Mouse (Mus musculus): ENCODE results near the gene Fndc5.

Fndc5 gene

DNA sequence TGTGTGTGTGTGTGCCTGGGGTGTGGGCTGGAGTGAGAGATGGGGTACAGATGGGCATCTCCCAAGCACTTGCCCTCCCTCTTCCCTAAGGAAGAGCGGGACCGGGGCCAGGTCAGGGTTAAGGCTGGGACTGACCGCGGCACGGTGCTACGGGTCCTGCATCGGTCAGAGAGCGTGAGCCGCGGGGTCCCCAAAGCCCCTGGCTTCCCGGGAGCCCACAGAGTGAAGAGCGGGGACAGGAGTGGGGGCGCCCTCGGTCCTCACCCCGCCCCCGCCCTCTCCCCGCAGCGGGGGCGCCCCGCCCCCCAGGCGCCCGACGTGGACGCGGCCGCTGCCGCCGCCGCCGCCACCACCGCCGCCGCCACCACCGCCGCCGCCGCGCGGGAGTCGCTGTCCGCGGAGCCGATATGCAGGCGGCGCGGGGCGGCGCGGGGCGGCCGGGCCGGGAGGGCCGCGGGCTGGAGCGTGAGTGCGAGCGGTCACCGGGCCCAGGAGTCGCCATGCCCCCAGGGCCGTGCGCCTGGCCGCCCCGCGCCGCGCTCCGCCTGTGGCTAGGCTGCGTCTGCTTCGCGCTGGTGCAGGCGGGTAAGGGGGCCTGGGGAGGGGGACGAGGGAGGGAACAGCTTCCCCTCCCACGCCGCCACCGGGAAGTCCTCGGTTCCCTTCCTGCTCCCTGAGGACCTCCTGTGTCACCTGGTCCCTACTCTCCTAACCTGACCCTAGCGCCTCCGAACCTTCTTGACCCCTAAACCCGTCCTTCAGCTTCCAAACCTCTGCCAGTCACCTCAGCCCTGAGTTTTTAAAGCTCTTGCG lies at the start of gene Fndc5:
TSS of gene Fndc5 (plus strand) at position 421 of the 813 bp plus-strand sequence.
- in situ Hi-C loops (cut with MboI; ENCODE audit: low sequenced_read_pairs), result no loop called here

DNA sequence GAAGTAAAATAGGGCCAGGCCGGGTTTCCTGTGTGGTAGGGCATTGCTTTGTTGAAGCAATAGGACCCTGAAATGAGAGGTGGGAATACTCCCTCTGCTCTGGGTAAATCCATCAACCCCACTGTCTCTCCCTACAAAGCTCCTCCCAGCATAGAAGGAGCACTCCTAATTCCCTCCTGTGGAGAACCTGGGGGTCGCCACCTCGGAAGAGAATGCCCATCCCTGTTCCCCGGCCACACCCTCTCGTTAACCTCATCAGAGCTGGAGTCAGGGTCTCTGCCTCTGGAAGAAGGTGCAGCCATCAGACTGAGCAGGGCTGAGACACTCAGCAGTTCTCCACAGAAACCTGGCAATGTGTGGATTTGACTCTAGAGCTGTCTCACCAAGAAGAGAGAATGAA lies 48.9 kb upstream of the Fndc5 start:
- in situ Hi-C loops (cut with MboI; ENCODE audit: low sequenced_read_pairs), result no loop called here

DNA sequence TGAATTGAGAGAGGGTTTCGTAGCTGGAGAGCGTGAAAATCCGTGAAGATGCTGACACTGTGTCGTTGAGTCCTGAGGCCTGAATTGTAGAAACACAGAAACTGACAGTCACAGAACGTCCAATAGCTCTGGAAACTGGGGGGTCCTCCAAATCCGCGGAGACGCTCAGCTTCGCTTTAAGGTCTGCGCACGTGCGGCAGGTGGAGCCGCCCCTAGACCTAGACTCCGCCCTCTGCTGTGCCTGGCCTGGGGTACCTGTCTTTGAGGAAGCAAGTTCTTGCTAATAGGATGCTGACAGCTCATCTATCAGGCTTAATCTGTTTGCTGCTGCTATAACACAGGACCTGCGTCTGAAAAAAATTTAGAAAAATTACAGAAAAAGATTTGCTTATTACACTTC lies 41.5 kb upstream of the Fndc5 start:
- in situ Hi-C loops (cut with MboI; ENCODE audit: low sequenced_read_pairs), result no loop called here

DNA sequence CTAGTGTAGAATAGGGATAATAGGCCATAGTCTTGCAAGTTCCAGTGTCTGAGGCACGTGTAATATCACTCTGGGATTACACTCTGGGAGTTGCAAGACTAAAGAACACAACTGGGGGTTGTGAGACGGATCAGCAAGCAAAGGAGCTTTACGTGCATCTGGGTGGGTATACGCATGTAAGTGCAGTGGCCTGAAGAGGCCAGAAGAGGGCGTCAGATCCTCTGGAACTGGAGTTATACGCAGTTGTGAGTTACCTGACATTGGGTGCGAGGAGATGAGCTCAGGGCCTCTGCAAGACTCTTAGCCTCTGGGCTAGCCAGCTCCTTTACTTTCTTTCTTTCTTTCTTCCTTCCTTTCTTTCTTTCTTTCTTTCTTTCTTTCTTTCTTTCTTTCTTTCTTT lies 39.8 kb upstream of the Fndc5 start:
- in situ Hi-C loops (cut with MboI; ENCODE audit: low sequenced_read_pairs), result no loop called here

DNA sequence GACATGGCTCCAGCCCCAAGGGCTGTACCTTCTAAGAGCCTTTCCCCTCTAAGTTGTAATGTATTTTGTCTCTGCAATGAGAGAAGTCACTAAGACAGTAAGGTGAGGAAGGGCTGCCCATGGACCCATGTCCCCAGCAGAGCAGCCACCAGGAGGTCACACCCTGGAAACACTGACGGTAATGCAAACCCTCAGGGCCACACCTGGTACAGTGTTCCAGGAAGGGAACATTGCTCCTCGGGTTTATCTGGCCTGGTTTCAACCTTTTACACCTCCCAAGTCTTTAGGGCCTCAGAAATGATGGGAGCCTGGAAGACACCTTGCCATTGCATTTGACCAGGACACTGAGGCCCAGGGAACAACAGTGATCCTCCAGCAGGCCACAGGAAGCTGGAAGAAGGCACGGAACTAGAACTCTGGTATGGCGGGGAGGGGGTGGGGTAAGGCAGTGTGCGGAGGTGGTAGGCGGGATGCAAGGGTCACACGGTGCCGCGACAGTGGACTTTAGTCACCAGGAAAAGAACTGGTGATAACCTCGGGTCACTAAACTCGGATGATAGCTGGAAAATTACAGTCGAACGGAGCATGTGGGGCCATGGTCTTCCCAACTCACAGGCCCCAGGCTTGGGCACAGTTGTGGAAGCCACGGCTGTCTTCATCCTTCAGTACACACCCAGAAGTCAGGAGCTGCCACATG lies 34.5 kb upstream of the Fndc5 start:
- in situ Hi-C loops (cut with MboI; ENCODE audit: low sequenced_read_pairs), result no loop called here

DNA sequence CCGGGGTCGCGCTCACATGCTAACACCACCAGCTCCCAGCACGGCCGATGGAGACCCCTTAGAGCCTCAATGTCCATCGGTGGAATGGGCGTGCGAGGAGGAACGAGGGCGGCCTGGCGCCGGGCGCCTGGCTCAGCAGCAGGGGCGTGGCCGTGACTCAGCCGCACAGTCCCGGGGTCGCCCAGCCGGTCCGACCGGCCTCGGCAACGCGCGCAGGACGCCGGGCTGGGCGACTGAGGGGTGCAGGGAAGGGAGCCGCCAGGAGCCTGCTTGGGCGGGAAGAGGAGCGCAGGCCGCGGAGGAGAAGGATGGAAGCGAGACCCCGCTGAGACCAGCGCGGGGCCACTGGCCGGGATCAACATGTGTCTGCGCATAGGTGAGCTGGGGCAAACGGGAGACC lies 31.4 kb upstream of the Fndc5 start, which contains the start of gene Tmem54:
TSS of gene Tmem54 (plus strand) at position 193 of the 400 bp plus-strand sequence.
- in situ Hi-C loops (cut with MboI; ENCODE audit: low sequenced_read_pairs), result no loop called here

DNA sequence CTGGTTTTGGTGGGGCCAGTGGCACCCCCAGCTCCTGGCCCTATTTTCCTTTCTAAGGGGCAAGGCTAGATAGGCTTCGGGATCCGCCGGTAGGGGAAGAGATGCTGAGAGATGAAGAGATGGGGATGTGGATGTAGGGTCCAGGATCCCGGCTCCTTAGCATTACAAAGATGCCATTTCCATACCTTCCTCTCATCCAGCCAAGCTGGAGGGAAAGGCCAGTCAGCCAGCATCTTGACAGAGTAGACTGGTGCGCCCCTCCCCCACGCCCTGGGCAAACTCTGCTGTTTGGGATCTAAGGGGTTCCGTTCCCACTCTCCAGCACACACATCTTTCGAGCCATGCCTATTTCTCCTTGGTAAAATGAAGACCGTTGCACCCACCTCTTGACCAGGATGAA lies 30.7 kb upstream of the Fndc5 start:
- in situ Hi-C loops (cut with MboI; ENCODE audit: low sequenced_read_pairs), result no loop called here

DNA sequence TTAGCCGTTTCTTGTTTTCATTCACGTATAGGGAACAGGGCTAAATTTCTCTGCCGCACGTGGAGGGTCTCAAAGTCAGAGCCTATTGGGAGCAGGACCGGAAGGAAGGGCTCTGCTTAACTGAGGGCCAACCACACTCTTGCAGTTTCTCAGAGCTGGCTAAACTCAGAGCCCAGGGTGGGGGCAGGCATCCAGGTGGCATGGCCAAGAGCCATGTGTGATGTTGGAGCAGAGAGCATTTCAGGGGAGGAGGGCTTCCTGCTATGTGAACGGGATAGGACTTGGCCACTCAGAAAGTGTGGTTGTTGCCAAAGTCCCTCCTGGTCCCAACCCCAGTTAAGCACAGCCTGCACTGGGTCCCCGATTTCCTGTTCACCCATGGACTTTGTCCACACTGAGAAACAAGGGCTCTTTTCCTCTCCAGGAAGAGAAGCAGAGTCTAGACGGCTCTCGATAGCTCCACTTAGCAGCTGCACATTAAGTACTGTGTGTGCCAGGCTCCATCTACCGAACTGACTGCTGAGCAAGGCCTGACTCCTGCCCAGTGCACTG lies 29.4 kb upstream of the Fndc5 start:
- in situ Hi-C loops (cut with MboI; ENCODE audit: low sequenced_read_pairs), result no loop called here

DNA sequence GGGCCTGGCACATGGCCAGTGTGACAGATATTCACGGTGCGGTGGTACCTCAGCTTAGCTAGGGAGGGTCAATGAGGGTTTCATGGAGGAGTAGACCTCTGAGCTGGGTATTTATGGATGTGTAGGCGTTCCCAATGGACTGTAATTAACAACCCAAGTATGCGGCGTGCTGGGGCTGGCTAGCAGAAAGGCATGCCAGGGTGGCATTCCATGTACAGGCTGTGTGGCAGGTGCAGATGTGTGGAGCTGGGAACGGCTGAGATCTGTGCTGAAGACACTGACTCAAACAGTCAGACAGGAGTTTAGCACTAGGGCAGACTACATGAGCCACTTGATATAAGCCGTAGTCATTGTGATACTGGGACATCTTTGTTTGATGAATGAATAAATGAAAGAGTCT lies 28.2 kb upstream of the Fndc5 start:
- in situ Hi-C loops (cut with MboI; ENCODE audit: low sequenced_read_pairs), result no loop called here

DNA sequence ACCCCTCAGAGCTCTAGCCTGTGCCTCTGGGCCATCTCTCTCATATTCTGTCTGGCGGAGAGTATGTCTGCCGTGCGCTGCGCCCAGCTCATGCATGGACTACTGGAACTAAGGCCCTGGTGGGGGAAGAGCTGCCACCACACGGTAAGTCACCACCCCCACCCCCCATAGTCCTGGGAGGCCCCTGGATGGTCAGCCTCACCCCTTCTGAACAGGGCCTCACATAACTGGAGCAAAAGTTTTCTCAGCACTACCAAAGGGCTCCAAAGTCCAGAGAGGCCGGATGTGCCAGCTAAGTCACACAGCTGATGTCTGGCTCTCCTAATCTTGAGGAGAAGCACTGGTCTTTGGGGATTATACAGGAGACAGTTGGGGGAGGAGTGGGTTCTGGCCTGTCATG lies 26.0 kb upstream of the Fndc5 start:
- in situ Hi-C loops (cut with MboI; ENCODE audit: low sequenced_read_pairs), result no loop called here

DNA sequence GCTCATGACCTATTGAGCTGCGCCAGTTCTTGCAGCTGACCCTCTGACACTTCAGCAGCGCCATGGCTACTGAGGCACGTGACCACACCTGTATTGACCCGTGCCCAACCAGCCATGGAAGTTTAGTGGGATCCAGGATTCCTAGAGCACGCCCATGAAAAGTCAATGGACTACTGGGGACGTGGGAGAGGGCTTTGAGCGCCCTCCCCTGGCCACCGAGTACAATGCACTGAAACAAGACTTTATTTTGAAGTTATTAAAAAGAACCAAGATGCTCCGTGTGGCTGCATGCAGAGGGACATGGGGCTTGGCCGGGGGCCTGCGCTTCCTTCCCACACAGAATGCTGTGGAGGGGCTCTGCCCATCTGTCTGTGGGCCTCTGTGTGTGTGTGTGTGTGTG lies 25.4 kb upstream of the Fndc5 start:
- in situ Hi-C loops (cut with MboI; ENCODE audit: low sequenced_read_pairs), result no loop called here

DNA sequence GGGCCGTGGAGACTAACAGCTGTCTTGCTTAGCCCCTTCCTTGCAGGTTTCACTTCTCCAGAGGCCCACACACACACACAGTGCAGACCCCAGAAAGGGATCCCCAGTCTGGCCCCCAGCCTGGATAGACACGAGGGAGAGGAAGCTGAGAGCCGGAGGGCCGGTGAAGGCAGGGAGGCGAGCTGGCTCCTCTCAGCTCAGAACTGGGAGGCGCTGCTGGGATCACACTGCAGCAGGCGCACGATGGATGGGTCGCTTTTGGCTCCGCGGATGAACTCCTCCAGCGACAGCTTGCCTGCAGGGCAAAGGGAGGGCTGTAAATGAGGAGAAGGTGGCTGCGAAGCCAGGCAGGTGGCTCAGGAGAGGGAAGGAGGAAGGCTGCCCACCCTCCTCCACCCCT lies 24.6 kb upstream of the Fndc5 start:
- in situ Hi-C loops (cut with MboI; ENCODE audit: low sequenced_read_pairs), result no loop called here

DNA sequence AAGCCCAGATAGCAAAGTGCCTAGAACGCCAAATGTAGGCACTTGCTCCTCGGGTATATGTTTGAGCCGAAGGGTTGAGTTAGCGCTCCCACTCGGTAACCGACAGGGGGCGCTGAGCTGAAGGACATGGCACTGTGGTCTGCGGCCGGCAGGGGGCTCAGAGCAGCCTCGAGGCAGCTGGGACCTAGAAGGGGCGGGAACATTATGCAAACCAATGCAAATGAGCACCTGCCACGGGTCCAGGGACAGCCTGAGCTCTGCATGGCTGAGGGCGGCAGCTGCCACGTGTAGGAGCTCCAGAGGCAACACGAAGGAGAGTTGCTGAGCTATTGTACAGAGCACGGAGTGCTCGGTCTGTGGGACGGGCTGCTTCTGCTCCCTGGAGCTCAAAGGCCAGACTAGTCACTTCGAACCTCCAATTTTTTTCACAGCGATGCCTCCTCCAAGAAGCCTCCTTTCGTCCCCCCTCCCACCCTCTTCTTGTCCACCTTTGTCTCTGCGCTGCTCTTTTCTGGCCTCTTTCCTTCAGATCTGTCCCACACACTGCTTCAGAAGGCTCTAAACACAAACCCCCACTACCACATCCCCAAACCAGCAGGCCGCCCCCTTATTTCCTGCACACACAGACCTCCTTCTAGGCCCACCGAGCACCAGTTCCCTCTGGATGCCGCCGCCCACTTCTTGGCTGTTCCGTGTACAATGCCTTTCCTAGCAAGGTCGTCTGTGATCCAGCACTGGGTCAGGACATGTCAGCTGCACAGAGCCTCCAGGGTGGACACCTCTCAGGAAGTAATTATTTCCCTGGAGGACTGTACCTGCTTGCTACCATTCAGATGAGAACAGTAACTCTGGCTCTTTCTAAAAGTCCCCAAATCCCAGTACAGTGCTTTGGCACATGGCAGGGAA lies 23.5 kb upstream of the Fndc5 start:
- in situ Hi-C loops (cut with MboI; ENCODE audit: low sequenced_read_pairs), result no loop called here

DNA sequence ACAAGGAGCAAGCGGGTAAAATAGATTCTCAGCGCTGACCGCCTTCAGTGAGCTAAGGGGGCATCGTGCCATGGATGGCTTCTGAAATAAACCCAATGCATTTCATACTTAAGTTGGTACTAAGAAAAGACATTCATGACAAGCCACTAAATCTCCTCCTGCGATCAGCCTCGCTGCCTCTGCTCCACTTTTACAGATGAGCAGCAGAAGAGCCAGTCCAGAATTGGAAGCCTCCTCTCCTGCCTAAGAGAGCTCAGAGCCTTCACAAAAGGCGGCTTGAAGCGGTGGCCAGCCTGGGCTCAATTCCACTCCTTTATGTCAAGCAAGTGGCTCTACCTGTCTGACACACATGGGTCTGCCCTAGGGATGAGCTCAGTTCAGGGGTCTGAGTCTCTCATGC lies 20.1 kb upstream of the Fndc5 start:
- in situ Hi-C loops (cut with MboI; ENCODE audit: low sequenced_read_pairs), result no loop called here

DNA sequence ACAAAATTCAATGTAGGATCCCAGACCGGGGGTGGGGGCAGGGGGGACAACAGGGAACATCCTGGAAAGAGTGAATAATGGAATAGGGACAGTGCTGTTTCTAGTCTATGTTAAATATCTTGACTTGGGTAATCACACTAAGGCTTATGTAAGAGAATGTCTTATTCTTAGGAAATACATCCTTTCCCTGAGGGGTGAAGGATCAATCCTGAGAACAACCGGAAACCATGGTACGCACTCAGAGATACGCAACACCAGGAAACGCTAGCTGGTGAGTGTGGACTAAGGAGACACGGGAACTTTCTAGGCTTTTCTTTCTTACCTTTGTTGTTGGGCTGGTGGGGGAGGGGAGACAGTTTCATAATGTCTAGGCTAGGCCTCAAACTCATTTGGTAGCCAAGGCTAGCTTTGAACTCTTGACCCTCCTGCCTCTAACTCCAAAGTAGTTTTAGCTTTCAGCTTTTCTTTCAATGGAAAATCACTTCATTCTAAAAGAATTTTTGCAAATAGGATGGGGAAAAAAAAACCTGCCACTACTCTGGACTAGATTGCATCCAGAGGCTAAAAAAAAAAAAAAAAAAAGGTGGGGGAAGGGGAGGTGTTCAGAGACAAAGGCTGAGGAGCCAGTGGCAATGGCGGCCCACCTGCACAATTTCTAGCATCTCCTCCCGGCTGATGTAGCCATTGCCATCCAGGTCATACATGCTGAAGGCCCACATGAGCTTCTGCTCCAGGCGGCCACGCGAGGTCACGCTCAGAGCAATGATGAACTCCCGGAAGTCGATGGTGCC lies 18.9 kb upstream of the Fndc5 start:
- in situ Hi-C loops (cut with MboI; ENCODE audit: low sequenced_read_pairs), result no loop called here

DNA sequence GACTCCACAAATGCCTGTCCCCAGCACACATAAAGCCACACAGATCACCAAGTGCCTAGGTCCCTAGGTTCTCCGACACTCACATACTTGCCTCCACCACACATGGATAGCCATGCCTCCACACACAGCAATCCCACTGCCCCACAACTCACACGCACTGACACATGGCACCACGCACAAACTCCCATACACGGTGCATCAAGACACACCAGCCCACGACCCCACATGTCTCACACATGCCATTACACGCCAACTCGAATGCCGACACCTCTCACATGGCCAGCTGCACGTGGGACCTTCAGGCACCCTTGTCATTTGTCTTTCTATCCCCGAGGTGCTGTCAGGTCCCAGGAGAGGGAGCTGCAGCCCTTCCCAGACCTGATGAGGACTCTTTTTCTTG lies 17.1 kb upstream of the Fndc5 start:
- in situ Hi-C loops (cut with MboI; ENCODE audit: low sequenced_read_pairs), result no loop called here

DNA sequence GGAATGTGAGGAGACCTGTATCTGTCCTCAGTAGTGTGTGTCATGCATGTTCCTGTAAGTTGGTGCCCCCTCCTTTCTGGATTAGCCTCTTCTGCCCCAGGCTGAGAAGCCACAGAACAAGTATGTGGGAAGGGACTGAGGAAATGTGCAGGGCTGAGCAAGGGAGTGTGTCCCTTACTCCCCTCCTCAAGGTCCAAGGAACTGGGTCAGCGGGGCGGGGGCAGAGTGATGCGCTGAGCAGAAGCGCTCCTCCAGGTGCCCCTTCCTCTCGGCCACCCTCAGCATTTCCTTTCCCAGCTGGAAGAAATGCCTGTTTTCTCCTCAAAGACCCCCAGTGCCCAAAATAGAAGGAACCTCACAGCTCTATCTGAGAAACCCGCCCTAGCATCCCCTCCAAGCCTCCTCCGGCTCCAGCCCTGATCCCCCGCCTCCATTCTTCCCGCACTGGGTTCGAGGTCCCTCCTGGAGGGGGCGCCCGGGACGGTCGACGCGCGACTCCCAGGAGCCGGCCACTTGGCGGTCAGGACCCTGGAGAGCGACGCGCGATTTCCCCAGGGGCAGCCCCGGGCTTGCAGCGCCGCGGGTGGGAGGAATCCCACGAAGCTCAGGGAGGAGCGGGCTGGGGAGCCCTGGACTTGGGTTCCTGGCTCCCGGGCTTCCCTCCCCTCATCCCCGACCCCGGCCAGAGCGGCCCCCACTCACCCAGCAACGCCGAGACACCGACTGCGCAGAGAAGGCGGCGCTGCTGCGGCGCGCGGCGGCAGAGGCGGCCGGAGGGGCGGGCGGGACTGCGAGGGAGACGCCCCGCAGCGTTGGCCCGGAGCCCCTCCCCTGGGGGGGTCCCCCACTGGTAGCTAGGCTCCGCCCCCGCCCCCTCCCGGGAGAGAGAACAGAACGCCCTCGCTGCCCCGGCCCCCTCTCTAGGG lies 16.0 kb upstream of the Fndc5 start:
- in situ Hi-C loops (cut with MboI; ENCODE audit: low sequenced_read_pairs), result no loop called here

DNA sequence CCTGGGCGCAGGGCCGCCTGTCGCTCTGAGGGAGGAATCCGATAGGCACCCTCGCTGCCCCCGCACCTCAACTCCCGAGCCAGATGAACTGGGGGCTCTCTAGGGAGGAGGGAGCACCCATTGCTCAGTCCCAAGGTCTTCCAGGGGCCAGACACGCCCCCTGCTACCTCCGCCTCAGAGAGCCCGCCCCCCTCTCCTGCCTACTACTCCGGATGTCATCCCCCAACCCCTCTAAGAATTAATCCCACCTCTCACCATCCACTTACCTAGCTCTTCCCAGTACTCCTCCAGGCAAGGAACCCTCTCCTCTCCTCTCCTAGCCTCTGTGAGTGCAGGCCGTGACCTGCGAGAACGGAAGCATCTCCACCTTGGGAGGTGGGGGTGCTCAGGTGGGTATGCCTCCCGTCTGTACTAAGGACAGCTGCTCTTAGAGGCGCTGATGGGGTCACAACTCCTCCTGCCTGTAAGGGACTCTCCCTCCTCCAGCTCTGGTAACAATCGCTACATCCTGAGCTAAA lies 15.2 kb upstream of the Fndc5 start, which contains the start of gene Hpca:
TSS of gene Hpca (minus strand) at position 468 of the 518 bp plus-strand sequence.
- in situ Hi-C loops (cut with MboI; ENCODE audit: low sequenced_read_pairs), result no loop called here

DNA sequence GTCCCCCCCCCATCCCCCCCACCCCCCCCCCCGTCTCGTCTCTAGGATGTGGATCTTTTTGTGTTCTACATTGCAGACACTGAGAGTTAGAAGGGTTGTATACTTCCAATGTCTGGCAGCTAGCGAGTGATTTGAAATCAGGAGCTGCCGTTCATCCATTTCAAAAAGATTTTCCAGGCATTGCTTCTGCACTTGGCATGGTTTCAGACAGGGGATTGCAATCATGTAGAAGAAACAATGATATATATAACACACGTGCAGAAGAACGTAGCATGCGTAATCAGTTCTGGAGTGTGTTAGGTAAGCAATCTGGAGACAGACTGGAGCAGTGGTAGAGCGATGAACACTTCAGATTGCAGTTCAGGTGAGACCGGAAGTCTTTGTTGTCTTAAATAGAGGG lies 14.7 kb upstream of the Fndc5 start:
- in situ Hi-C loops (cut with MboI; ENCODE audit: low sequenced_read_pairs), result no loop called here
